Mouse (Mus musculus) mouse embryonic stem cell (cell line): Measurements from ENCODE around the gene Mras.

ENCODE experiments used
- in situ Hi-C, 2 experiments: fragments of 300-500 bp; cut with MboI; formaldehyde crosslinking; loops; 1 replicate in 1 of 2; 3 replicates in 1 of 2; pipeline ENCODE4 v1.14.3; 2019 to 2020; ENCODE audit warnings: low sequenced_read_pairs in 2 of 2, low pct_unique_long_range_greater_than_20kb in 1 of 2, mixed read lengths in 1 of 2; ENCODE audit not compliant: unreplicated experiment in 1 of 2

Mras gene

DNA sequence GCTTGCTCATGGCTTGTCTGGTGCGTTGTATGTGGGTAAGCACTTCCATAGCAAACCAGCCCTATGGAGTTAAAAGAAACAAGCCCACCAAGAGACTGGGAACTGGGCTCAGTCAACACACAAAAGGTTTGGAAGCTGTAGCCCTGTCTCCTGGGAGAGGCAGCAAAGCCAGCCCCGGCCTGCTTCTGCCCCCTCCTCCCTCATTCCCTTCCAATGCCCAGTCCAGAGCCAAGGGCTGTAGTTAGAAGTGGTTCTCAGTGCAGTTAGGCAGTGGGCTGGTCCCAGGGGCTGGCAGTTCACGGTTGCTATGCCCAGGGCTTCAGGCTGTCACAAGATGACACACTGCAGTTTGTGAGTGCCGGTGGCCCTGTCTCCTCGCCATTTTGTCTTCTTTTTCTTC lies 49.1 kb downstream of the Mras start:
- in situ Hi-C loops: no loop called here

DNA sequence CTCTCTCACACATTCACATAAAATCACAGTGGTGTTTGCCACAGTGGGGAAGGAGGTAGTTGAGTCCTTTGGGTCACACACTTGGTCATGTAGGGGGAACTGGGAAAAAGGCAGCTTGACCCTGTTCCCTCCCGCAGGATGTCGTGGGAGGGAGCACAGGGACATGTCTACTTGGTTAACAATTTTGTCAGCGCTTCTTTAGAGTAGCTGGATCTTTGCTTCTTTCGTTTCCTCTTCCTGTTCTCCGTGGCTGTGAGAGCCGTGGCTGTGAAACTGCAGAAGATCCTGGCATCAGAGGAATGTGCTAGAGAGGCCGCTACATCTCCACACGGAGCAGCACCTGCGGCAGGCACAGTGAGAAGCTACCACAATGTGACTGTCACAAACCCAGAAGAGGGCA lies 54.6 kb downstream of the Mras start:
- in situ Hi-C loops: no loop called here

DNA sequence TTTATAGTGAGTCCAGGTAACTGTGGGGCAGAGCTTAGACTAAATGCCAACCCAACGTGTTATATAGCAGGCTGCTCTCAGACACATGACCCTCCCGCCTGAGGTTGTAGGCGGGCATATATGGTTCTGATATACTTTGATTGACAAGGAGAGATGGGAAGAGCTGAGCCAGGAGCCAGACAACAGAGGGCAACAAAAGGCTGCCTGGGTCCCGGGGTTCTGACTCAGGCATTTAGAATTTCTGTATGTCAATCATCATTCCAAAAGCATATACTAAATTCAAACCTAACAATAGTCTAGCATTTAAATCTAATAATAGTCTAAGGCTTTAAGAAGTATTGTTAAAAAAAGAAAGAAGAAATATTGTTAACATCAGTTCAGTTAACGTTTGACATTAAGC lies 58.0 kb downstream of the Mras start:
- in situ Hi-C loops: loop anchor here in 1 of 2 experiments (10.0 kb wide), 1 partner anchor 404 kb away; no protein-coding TSS in a partner anchor

DNA sequence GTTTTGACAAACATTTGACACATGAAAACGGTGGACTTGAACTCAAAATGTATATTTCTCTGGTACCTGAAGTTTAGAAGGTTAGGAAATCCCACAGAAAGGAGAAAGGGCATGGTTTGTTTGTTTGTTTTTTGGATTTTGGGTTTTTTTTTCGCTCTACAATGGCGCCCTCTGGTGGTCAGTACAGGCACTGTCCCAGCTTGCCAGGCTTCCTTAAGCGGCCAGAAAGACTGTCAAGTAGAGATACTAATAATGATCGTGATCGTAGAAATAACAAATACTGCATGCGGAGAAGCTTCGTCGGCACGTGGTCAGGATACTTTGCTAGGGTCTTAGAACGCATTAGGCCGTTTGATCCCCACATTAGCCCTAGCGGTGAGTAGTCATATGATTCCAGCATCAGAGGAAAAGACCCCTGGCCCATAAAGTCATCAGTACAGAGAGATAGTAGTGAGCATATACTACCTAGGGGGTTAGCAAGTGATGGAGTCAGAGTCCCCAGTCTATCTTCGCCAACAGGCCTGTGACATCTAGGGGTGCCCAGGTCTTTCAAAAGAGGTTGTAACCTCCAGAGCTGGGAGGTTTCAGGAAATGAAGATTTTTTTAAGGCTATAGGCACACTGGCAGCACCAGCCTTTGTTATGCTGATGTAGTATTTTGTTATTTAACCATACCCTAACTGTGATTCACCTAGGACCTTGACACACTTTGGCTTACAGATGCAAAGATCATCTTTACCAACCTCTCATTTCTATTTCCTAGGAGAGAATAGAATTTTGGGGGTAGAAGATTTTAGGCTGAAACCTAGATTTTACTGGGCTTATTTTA lies 60.4 kb downstream of the Mras start:
- in situ Hi-C loops: loop anchor here in 1 of 2 experiments (10.0 kb wide), 1 partner anchor 402 kb away; no protein-coding TSS in a partner anchor

DNA sequence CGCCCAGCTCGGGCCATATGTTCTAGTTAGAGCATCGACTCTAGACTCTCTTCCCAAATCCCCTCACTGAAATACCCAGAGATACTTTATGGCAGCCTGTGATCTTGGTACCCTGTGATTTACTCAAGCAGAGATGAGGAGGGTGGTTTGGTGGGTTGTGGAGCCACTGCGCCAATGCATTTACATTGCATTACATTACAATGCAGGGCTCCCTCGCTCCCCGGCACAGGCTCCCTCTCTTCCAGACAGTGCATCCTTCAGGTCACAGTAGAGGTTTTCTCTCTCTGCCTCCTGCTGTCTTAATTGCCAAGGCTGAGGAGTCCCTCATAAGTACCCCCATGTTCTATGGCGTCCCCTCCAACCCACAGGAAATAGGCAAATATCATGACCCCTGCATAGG lies 68.8 kb downstream of the Mras start:
- in situ Hi-C loops: no loop called here

DNA sequence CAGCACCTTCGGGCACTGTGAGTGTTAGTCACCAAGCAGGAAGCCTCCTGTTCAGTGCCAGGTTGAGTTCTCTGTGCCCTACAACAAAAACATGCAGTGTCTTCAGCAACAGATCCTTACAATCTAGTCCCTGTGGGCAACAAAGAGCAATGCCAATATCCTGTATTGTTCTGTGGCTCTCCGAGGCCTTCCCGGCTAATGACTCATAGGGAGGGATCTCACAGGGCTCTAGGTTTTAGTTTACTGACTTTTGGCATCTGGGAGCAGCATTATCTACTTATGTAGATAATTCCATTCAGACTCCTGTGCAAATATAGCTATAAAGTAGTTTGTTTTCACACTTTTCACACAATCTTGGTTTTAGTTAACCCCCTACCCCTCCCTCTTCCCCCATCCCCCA lies 71.3 kb downstream of the Mras start:
- in situ Hi-C loops: no loop called here

DNA sequence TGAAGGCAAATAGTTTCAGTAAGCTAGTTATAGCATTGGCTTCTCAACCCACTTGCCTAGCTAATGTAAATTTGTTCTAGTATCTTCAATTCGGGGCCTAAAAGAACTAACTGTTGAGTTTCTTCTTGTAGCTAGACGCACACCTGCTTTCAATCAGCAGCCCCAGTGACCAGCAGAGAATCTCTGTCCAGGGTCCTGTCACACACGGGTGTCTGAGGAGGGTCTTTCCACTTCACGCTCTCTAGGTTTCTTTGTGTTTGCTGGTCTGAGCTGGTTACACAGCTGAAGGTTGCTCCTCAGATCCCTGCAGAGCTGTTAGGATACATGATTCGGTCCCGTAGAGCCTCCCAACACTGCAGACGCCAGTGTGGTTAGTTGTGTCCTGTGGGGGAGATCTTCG lies 74.1 kb downstream of the Mras start:
- in situ Hi-C loops: no loop called here

DNA sequence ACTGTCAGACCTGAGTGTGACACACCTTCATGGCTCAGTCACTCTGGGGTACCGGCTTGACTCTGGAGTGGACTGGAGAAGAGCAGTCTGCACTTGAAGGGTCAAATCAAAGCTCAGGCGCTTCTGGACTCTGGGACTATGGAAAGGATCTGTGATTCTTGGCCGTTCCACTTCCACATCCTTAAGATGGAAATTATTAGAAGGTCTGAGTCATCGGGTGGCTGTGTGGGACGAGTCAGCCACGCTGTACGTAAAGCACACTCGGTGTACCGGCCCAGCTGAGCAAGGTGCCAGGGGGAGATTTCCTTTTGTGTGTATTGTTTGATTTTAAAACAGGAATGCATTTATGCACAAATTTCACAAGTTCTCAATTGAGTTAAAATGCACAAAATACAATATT lies 75.2 kb downstream of the Mras start:
- in situ Hi-C loops: no loop called here

DNA sequence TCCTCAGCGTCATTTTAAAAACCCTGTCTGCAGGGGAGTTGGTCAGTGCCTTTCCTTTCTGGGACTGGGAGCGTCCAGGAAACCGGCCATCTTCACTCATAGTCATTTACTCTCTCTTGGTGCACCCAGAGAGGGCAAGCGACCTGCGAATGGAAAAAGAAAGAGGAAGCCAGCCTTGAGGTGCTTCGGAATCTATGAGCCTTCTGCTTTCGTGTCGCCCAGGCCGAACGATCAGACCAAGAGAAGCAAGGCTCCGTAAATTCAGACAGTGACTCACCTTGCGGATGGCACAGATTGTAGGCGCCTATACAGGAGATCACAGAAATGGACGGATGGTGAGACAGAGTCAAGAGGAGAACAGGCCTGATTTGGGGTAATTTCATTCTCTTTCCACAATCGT lies 78.2 kb downstream of the Mras start:
- in situ Hi-C loops: loop anchor here in 1 of 2 experiments (10.0 kb wide), 1 partner anchor 96 kb away; the partner anchor contains the start of gene Nme9

DNA sequence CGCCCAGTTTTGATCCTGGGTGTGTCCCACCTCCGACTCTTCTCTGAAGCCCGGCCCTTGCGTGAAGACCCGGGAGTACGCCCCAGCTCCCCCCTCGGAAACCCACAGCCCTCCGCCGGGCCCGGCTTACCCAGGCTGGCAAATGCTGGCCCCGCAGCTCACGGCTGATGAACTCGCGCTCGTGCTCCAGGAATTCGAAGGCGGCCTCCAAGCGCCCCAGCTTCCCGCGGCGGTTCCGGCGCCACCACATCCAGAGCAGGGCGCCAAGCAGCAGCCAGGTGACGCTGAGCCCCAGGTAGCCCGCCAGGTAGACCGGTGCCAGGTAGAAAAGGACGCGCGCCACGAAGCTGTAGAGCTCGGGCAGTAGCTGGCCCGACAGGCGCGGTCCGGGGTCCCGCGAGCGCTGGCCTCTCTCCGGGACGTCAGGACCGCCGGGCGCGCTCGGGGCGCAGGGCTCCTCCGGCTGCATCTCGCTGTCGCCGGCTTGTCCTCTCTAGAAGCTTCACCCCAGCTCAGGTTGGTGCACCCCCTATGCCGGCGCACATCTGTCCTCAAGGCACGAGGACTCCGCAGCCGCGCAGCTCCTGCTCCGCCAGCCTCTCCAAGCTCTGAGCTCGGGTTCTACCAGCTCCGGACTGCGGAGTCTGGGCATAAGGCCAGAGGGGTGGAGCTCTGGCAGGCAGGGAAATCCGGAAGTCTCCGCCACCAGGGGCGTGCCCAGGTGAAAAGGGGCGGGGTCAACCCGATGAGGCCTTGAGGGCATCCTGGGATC lies 79.1 kb downstream of the Mras start, which contains the start of gene Esyt3:
Gene Esyt3 (minus strand): TSS at position 637 of the 772 bp plus-strand sequence.
- in situ Hi-C loops: loop anchor here in 1 of 2 experiments (10.0 kb wide), 1 partner anchor 97 kb away; the partner anchor contains the start of gene Nme9

DNA sequence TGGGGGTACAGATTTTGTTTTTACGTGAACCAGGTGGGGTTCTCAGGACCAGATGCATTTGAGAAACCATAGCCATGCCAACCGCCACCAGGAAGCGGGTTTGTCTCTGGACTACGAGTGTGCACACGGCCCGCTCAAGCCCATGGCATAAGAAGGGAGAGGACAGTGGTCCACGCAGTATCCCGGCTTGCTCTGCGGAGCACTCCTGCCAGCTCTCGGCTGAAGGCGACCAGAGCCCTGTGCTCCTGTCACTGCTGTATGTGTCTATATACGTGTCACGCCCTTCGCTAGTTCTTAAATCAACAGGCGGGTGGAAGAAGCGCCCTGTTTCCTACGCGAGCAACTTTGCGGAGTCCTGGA lies 79.6 kb downstream of the Mras start:
- in situ Hi-C loops: loop anchor here in 1 of 2 experiments (10.0 kb wide), 1 partner anchor 97 kb away; the partner anchor contains the start of gene Nme9

DNA sequence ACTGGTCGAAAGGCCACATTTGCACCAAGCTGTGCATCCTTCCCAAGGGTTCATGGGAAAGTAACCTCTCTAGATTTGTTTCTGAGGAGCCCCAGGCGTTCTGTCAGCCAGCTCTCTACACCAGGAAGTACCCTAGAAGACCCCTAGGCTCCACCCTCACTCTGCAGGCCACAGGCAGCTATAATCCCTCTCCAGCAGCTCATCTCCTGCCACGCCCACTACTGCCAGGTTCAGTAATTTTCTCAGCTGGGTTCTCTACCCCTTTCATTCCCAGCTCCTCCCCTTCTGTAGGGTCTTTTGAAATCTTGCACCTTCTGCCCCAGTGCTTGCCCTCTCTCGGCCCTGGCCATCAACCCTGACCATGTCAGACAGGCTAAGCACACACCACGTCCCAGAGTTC lies 81.2 kb downstream of the Mras start:
- in situ Hi-C loops: loop anchor here in 1 of 2 experiments (10.0 kb wide), 1 partner anchor 99 kb away; the partner anchor contains the start of gene Nme9

DNA sequence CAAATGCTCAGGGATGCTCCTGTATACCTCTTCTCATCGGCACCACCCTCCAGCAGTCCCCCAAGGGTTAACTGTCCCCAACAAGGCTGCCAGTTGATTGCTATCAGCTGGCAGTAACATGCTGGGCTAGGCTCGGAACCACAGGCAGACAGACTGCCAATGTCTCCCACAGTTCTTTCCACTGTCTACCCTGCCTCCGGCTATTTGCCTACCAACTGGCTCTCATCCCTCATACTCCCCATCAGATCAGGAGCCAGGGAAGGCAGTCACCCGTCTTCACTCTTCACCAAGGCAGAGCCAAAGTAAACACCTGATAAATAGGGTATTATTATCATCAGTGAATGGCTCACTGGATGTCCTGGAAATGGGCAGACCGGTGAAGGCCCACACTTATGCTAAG lies 82.4 kb downstream of the Mras start:
- in situ Hi-C loops: loop anchor here in 1 of 2 experiments (10.0 kb wide), 1 partner anchor 100 kb away; the partner anchor contains the start of gene Nme9

DNA sequence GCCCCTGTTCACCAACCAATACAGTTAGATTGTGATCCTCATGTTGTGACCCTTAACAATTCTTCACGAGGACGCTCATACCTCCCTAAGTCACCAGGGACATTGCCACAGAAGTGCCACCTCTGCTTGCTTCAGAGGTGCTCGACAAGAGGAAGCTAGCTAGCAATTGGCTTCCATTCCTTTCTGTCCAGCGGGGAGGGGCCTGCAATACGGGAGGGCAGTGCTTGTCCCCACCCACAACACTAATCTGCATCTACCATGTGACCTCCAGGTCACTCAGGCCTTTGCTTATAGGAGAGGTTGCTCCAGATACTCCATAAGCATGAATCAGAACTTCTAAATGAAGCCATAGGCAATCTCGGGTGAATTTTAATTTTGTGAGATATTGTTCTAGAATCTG lies 83.8 kb downstream of the Mras start:
- in situ Hi-C loops: loop anchor here in 1 of 2 experiments (10.0 kb wide), 1 partner anchor 101 kb away; the partner anchor contains the start of gene Nme9

DNA sequence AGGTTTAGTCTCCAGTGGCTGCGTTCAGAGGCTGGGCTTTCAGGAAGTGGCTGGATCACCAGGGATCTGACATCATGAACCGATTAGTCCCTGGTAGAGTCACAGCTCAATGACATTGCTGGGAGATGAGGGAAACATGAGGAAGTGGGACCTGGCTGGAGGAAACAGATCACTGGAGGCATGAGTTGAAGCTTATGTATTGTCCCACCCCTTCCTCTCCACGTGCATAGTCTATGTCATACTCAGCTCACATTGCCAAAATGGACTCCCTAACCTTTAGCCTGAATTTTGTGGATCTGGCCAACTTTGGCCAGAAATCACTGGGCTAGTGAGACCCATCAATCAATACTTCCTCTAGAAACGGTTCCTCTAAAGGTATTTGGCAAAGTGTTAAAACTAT lies 84.2 kb downstream of the Mras start:
- in situ Hi-C loops: loop anchor here in 1 of 2 experiments (10.0 kb wide), 1 partner anchor 102 kb away; the partner anchor contains the start of gene Nme9

DNA sequence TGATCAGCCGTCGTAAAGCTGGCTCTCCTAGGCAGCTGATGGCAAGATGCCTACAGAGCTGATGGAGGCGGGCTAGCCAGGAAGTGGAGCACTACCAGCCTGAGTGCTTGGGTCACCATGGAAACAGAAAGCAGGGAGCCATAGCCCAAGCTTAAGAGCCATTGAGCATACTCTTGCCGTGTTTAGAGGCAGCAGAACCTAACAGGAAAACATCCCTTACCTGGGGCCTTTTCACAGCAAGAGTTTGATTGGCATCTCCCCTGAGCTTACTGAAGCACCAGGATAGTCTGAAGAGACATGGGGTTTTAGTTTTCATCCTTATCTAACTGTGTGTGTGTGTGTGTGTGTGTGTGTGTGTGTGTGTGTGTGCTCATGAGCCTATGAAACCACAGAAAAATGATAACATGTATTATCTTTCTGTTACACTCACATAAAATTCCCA lies 91.8 kb downstream of the Mras start:
- in situ Hi-C loops: no loop called here

DNA sequence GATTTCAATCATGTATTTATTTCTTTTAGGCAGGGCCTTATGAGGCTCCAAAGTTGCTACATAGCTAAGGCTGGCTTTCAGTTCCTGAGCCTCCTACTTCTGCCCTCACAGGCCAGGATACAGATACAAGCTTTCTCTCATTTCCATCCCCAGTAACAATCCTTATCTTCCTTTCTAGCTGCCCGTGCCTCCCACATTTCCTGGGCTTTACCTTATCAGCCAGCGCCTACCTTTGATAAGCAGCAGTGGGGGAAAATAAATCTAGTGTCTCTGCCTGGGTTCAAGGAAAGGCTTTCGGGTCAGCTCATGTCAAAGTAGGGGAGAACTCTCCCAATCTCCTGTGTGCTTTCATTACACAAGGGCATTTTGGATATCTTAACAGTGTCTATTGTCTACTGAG lies 95.6 kb downstream of the Mras start:
- in situ Hi-C loops: no loop called here

DNA sequence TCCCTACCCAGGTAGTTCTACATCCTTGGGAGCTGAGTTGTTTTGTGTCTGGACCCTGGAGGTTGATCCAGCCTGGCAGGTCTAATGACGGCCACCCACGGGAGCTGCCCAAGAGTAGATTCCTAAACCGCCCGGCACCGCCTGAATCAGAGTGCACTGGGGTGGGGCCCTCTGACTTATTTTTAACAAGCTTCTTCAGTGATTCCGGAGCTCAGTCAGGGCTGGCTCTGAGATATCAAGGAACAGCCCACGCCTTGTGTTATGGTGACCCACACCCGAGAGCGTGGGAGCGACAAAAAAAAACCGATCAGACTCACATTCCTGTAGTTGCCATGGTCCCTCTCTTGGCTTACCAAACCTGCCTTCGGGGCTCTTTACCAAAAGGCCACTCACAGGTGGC lies 97.1 kb downstream of the Mras start:
- in situ Hi-C loops: no loop called here

DNA sequence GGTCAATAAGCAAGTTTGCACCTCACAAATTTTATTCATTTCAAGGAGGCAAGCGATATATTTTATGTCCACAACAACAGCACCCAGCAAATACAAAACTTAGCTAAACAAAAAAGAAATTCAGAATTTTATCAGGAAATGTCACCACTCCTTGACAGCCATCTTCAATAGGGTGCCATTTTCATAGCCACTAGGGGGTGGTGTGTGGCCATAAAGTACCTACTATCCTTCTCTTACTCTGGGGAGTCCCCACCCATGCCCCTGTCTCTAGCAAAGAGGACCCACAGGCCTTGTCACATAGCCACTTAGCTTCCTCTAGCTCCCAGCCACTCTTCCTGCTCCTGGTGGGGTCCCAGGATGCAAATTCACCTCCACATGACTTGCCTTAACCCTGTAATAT lies 98.0 kb downstream of the Mras start:
- in situ Hi-C loops: no loop called here
